Mouse (Mus musculus) liver, embryonic 13.5 days (tissue): Measurements from ENCODE around the gene Slc23a4. TPM values are rescaled to one million over a fixed set of nuclear protein-coding genes. Genes with fewer than 3 reads are reported as not detected.

Source experiments
- ATAC-seq: fragments of 200-750 bp; cut with Nextera tagmentation; 2 replicates; pipeline ENCODE4 v1.8.0; 2017; ENCODE audit warnings: low read depth, mild to moderate bottlenecking, moderate number of reproducible peaks, moderate library complexity
- DNase-seq: peaks from one replicate; pipeline ENCODE4 v3.0.0; 2022
- H3K27ac ChIP-seq: fragments of 300-500 bp; sonication (generic); 2 replicates; pipeline ENCODE4 v1.5.1; 2015; ENCODE audit warnings: moderate library complexity, mild to moderate bottlenecking, inconsistent platforms
- H3K27me3 ChIP-seq: fragments of 300-500 bp; sonication (generic); 2 replicates; pipeline ENCODE4 v1.6.1; 2015; ENCODE audit warnings: mild to moderate bottlenecking, inconsistent platforms
- H3K36me3 ChIP-seq: fragments of 300-500 bp; sonication (generic); 2 replicates; pipeline ENCODE4 v1.6.1; 2015; ENCODE audit warnings: mild to moderate bottlenecking, inconsistent platforms
- H3K4me1 ChIP-seq: fragments of 300-500 bp; sonication (generic); replicated peaks from 2 replicates; pipeline ENCODE4 v1.6.1; 2015; ENCODE audit warnings: inconsistent platforms
- H3K4me2 ChIP-seq: fragments of 300-500 bp; sonication (generic); 2 replicates; pipeline ENCODE4 v1.6.1; 2015; ENCODE audit warnings: inconsistent platforms, mild to moderate bottlenecking, moderate library complexity
- H3K4me3 ChIP-seq: fragments of 300-500 bp; sonication (generic); replicated peaks from 2 replicates; pipeline ENCODE4 v1.5.1; 2015; ENCODE audit warnings: mild to moderate bottlenecking, inconsistent platforms
- H3K9ac ChIP-seq: fragments of 300-500 bp; sonication (generic); 2 replicates; pipeline ENCODE4 v1.6.1; 2015; ENCODE audit warnings: mild to moderate bottlenecking, inconsistent platforms
- H3K9me3 ChIP-seq: fragments of 300-500 bp; sonication (generic); replicated peaks from 2 replicates; pipeline ENCODE4 v1.6.1; 2016; ENCODE audit warnings: inconsistent platforms
- WGBS: fragments of 180-500 bp; shearing (Covaris S2); methylation state at CpG from one replicate; pipeline ENCODE4 v1.1.7; 2015; ENCODE audit not compliant: insufficient replicate concordance; 5-methylcytosine and 5-hydroxymethylcytosine counted together
- polyA plus RNA-seq: library from polyadenylated mRNA; unstranded; fragments of >200 nt; fragmentation: Nextera tagmentation; extraction: Ambion mirVana; gene quantifications from 2 replicates; pipeline ENCODE4 v1.2.1, GENCODE M21; 2015

Slc23a4 gene
- polyA plus RNA-seq: 0.14 and 0.17 TPM in 2 replicates

GRCm38 (mm10) chr6:34988081-34988761 lies at the start of gene Slc23a4:
Slc23a4 (minus strand) TSS chr6:34988404.
- Histone ChIP-seq H3K27ac (no peak within 1 kb of the TSS), H3K4me3 (peak within 1 kb of the TSS; percentile 23), H3K9ac (no peak within 1 kb of the TSS), H3K4me1 (peaks cover 16% of the 10 kb centered on the region), H3K27me3 (0 out of 2 replicates have a peak, but pooled peaks cover 7% of the 10 kb centered on the region), H3K36me3 (no peaks in the 10 kb centered on the region), H3K4me2 (peak within 1 kb of the TSS; percentile 55), H3K9me3 (no peaks in the 10 kb centered on the region)
- DNase-seq (no peak), ATAC-seq (no peak)
- 8% methylated on average over 20 of the region's 20 CpGs for WGBS

- H3K9ac ChIP-seq: no peak overlapping the region
- 91% methylated on average over 11 of the region's 11 CpGs for WGBS
- ATAC-seq: no peak
These were observed 45.1 kb upstream of the Slc23a4 start for GRCm38 (mm10) chr6:35033341-35033740.

GRCm38 (mm10) chr6:35032704-35033103 lies 44.5 kb upstream of the Slc23a4 start:
- H3K27me3 ChIP-seq: no peaks in the 10 kb centered on the region
- no peak overlapping the region for H3K4me2 ChIP-seq
- 26% methylated on average over 2 of the region's 2 CpGs for WGBS
- no peaks in the 10 kb centered on the region for H3K9me3 ChIP-seq
- no peak for DNase-seq
- H3K4me1 ChIP-seq: peaks cover 7% of the 10 kb centered on the region; the same call in 1 of the 2 replicates
- H3K4me3 ChIP-seq: no peak overlapping the region
- peaks cover 6% of the 10 kb centered on the region for H3K36me3 ChIP-seq
- no peak overlapping the region for H3K9ac ChIP-seq
- ATAC-seq: no peak
- no peak overlapping the region for H3K27ac ChIP-seq

More at GRCm38 (mm10) chr6:35033341-35033740, 45.1 kb upstream of the Slc23a4 start:
- Histone ChIP-seq H3K4me1 (peaks cover 7% of the 10 kb centered on the region; the same call in 1 of the 2 replicates), H3K4me3 (no peak overlapping the region), H3K36me3 (peaks cover 6% of the 10 kb centered on the region), H3K27ac (no peak overlapping the region), H3K9me3 (no peaks in the 10 kb centered on the region), H3K27me3 (no peaks in the 10 kb centered on the region), H3K4me2 (no peak overlapping the region)
- DNase-seq: no peak

GRCm38 (mm10) chr6:35030811-35031210 lies 42.6 kb upstream of the Slc23a4 start:
- no peak overlapping the region for H3K4me3 ChIP-seq
- H3K9ac ChIP-seq: no peak overlapping the region
- no peak overlapping the region for H3K4me2 ChIP-seq
- H3K9me3 ChIP-seq: no peaks in the 10 kb centered on the region
- no peak for ATAC-seq
- H3K27ac ChIP-seq: no peak overlapping the region
- WGBS: 82% methylated on average over 4 of the region's 4 CpGs
- H3K27me3 ChIP-seq: no peaks in the 10 kb centered on the region
- no peak for DNase-seq
- H3K4me1 ChIP-seq: peaks cover 7% of the 10 kb centered on the region; the same call in 1 of the 2 replicates
- H3K36me3 ChIP-seq: no peaks in the 10 kb centered on the region

GRCm38 (mm10) chr6:35030226-35030625 lies 42.0 kb upstream of the Slc23a4 start:
- Histone ChIP-seq H3K9ac (no peak overlapping the region), H3K4me2 (no peak overlapping the region), H3K4me1 (peaks cover 7% of the 10 kb centered on the region; the same call in 1 of the 2 replicates), H3K36me3 (no peaks in the 10 kb centered on the region), H3K27me3 (no peaks in the 10 kb centered on the region), H3K27ac (no peak overlapping the region), H3K9me3 (no peaks in the 10 kb centered on the region), H3K4me3 (no peak overlapping the region)
- no peak for ATAC-seq
- 89% methylated on average over 6 of the region's 6 CpGs for whole genome bisulfite sequencing
- DNase-seq: no peak

- H3K4me2 ChIP-seq: no peak overlapping the region
- no peak overlapping the region for H3K9ac ChIP-seq
- H3K27ac ChIP-seq: no peak overlapping the region
- peaks cover 3% of the 10 kb centered on the region for H3K36me3 ChIP-seq
- ATAC-seq (no peak), DNase-seq (no peak)
- no peak overlapping the region for H3K4me3 ChIP-seq
- H3K9me3 ChIP-seq: no peaks in the 10 kb centered on the region
- WGBS: 77% methylated on average over 2 of the region's 2 CpGs
- H3K27me3 ChIP-seq: no peaks in the 10 kb centered on the region
- H3K4me1 ChIP-seq: peaks cover 6% of the 10 kb centered on the region
These were observed 39.8 kb upstream of the Slc23a4 start for GRCm38 (mm10) chr6:35028023-35028422.

GRCm38 (mm10) chr6:35027257-35027656 lies 39.1 kb upstream of the Slc23a4 start:
- ATAC-seq (no peak), DNase-seq (no peak)
- Histone ChIP-seq H3K36me3 (peaks cover 8% of the 10 kb centered on the region), H3K27ac (no peak overlapping the region), H3K4me2 (no peak overlapping the region), H3K9me3 (no peaks in the 10 kb centered on the region), H3K4me1 (peaks cover 2% of the 10 kb centered on the region; the same call in 1 of the 2 replicates), H3K4me3 (no peak overlapping the region), H3K27me3 (no peaks in the 10 kb centered on the region), H3K9ac (no peak overlapping the region)
- WGBS: 74% methylated on average over 6 of the region's 6 CpGs

DNA sequence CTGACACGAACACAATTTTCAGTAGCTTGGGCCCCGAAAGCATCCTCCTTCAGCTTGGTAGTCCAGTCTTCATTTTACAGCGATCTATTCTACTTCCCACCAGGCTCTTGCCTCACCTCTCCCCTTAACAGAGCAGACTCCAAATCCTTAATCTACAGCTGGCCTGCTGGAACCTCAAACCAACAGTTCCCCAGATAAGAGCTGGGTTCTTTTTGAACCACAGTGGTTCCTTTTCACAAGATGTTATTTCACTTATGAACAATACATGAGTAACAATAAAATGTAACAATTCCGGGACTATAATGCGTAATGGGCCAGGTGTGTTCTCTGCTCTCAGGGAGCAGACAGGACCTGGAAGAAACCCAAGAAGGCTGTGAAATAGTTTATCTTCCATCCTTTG lies 28.4 kb upstream of the Slc23a4 start:
- H3K36me3 ChIP-seq: peaks cover 8% of the 10 kb centered on the region
- no peak overlapping the region for H3K9ac ChIP-seq
- WGBS: 71% methylated on average over 5 of the region's 5 CpGs
- H3K4me3 ChIP-seq: no peak overlapping the region
- no peak for ATAC-seq
- DNase-seq: no peak
- H3K4me1 ChIP-seq: no peaks in the 10 kb centered on the region
- no peak overlapping the region for H3K4me2 ChIP-seq
- no peaks in the 10 kb centered on the region for H3K9me3 ChIP-seq
- no peaks in the 10 kb centered on the region for H3K27me3 ChIP-seq
- H3K27ac ChIP-seq: no peak overlapping the region

- no peak overlapping the region for H3K27ac ChIP-seq
- DNase-seq: no peak
- no peak for ATAC-seq
- no peak overlapping the region for H3K4me2 ChIP-seq
- H3K9me3 ChIP-seq: no peaks in the 10 kb centered on the region
- no peaks in the 10 kb centered on the region for H3K4me1 ChIP-seq
- no peak overlapping the region for H3K9ac ChIP-seq
- H3K36me3 ChIP-seq: no peaks in the 10 kb centered on the region
- no peaks in the 10 kb centered on the region for H3K27me3 ChIP-seq
- 86% methylated on average over 1 of the region's 1 CpGs for WGBS
- no peak overlapping the region for H3K4me3 ChIP-seq
These were observed 23.7 kb upstream of the Slc23a4 start for GRCm38 (mm10) chr6:35011953-35012352.

DNA sequence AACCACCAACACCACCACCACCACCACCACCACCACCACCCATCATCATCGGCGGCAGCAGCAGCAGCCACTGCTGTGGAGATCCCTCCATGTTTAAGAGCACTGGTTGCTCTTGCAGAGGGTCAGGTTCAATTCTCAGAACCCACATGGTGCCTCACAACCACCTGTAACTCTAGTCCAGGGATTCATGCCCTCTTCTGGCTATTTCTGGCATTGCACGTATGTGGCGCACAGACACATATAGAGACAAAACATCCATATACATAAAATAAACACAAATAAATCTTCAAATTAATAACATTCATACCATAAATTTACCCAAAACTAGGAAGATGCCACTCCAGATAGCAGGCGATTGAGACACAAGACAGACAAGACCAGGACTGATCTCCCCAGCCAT lies 22.5 kb upstream of the Slc23a4 start:
- Histone ChIP-seq H3K9me3 (no peaks in the 10 kb centered on the region), H3K27ac (no peak overlapping the region), H3K4me3 (no peak overlapping the region), H3K4me2 (no peak overlapping the region), H3K27me3 (no peaks in the 10 kb centered on the region), H3K4me1 (no peaks in the 10 kb centered on the region), H3K9ac (no peak overlapping the region), H3K36me3 (no peaks in the 10 kb centered on the region)
- ATAC-seq (no peak), DNase-seq (no peak)
- WGBS: 93% methylated on average over 5 of the region's 5 CpGs

GRCm38 (mm10) chr6:35002261-35002669 lies 14.1 kb upstream of the Slc23a4 start:
- 74% methylated on average over 18 of the region's 18 CpGs for WGBS
- ATAC-seq: no peak

GRCm38 (mm10) chr6:34999101-34999500 lies 10.9 kb upstream of the Slc23a4 start:
- no peak overlapping the region for H3K27ac ChIP-seq
- no peaks in the 10 kb centered on the region for H3K9me3 ChIP-seq
- H3K36me3 ChIP-seq: no peaks in the 10 kb centered on the region
- H3K27me3 ChIP-seq: 0 out of 2 replicates have a peak, but pooled peaks cover 3% of the 10 kb centered on the region
- ATAC-seq: no peak
- H3K4me2 ChIP-seq: no peak overlapping the region
- no peak overlapping the region for H3K4me3 ChIP-seq
- no peak overlapping the region for H3K9ac ChIP-seq
- H3K4me1 ChIP-seq: peaks cover 9% of the 10 kb centered on the region
- WGBS: 32% methylated on average over 4 of the region's 4 CpGs
- DNase-seq: no peak

More at GRCm38 (mm10) chr6:35002261-35002669, 14.1 kb upstream of the Slc23a4 start:
- no peaks in the 10 kb centered on the region for H3K9me3 ChIP-seq
- H3K9ac ChIP-seq: no peak overlapping the region
- DNase-seq: no peak
- H3K27me3 ChIP-seq: no peaks in the 10 kb centered on the region
- H3K4me2 ChIP-seq: no peak overlapping the region
- no peaks in the 10 kb centered on the region for H3K36me3 ChIP-seq
- H3K27ac ChIP-seq: no peak overlapping the region
- H3K4me3 ChIP-seq: no peak overlapping the region
- H3K4me1 ChIP-seq: no peaks in the 10 kb centered on the region
